Comparison of ENCODE assay signal across 8 mouse cellular contexts in the genomic region with DNA sequence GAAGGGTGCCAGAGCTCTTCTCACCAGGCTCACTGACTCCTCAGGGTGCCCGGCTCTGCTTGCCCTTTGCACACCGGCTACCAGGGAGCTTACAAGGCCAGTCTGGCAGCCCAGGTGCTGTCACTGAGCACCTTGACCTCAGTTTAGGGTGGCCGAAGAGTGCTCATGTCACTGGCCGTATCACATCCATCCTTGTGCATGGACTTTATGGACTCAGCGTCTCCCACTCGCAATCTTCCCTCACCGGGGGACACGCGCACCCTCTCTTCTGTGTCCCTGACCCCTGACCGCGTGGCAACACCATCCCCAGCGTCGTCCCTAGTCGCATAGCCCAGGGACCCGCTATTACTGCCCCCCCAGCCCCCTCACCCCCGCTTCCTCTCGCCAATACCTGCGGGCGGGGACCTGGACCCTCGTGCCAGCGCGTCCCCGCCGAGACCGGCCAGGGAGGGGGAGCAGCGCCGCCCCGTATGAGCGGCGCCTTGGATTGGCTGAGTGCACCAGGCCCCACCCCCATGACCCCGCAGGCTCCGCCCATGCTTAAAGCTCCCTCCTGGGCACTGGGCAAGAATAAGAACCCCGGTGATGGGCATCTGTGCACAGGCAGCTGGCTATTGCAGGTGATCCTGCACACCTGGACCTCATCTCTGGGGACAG. TPM values are rescaled to one million over a fixed set of nuclear protein-coding genes. Genes with fewer than 3 reads are reported as not detected.
A peak's percentile ranks its signal among the peaks of the same experiment; 100 is the strongest.
DNase-seq lines count a peak whose midpoint lies in the region; ATAC-seq and TF ChIP-seq lines count a peak whose summit lies in the region.
"Had no signal": no experiment of that assay in that cellular context is flagged by ENCODE, and none has a peak within 500 bp of the region (broad histone marks: within the 10 kb centered on the region; RNA-seq: fewer than 3 reads in every experiment).

No protein-coding gene starts in this region.

- H3K9ac ChIP-seq in forebrain, embryonic 14.5 days (ENCODE audit: low read length), result peak overlapping the region; percentile 71
- H3K9ac ChIP-seq in hindbrain, embryonic 12.5 days, result peak overlapping the region; percentile 64

- WGBS in forebrain, embryonic 14.5 days, result 10% methylated on average over 25 of the region's 33 CpGs
- 8% methylated on average over 33 of the region's 33 CpGs for WGBS in hindbrain, embryonic 12.5 days

- H3K4me2 ChIP-seq in forebrain, embryonic 14.5 days (ENCODE audit: low read length), result peak overlapping the region; percentile 83
- H3K4me2 ChIP-seq in hindbrain, embryonic 12.5 days (replicated peaks), result peak overlapping the region; percentile 84

- H3K27me3 ChIP-seq in Patski, result no peaks in the 10 kb centered on the region
- H3K27me3 ChIP-seq in forebrain, embryonic 14.5 days (replicated peaks; ENCODE audit: control insufficient read depth, insufficient read depth, low read length), result no peaks in the 10 kb centered on the region
- H3K27me3 ChIP-seq in hindbrain, embryonic 12.5 days, result peaks cover 8% of the 10 kb centered on the region

- in situ Hi-C loops in Patski (cut with MboI; ENCODE audit: low pct_unique_long_range_greater_than_20kb), result no loop called here

- no peak for TF ChIP-seq CTCF in Patski (IDR thresholded peaks at IDR 0.05)
- no peak for TF ChIP-seq CTCF in left cerebral cortex, adult 2 months (IDR thresholded peaks at IDR 0.05)

- H3K9me3 ChIP-seq in forebrain, embryonic 14.5 days (replicated peaks; ENCODE audit: control insufficient read depth, low read length), result no peaks in the 10 kb centered on the region
- no peaks in the 10 kb centered on the region for H3K9me3 ChIP-seq in hindbrain, embryonic 12.5 days (replicated peaks)

- DNase-seq in Patski (ENCODE audit: low read depth, low spot score), result no peak
- peak; percentile 72 for DNase-seq in forebrain, embryonic 14.5 days (ENCODE audit: low spot score)
- peak; percentile 80 to 81 for DNase-seq in left cerebral cortex, adult 2 months (ENCODE audit: extremely low spot score in 1 of 2, low spot score in 2 of 2)
- peak; percentile 79 for DNase-seq in lung, postnatal 36 days
- peak; percentile 86 to 88 for DNase-seq in right cerebral cortex, postnatal 10 days (ENCODE audit: low spot score in 2 of 2)

- POLR2A ChIA-PET in Patski (lab: Charles Lee), result interaction anchor here (0.7 to 1.0 kb wide), 2 partner anchors 12 to 15 kb away, joined by 3 read pairs; no protein-coding TSS in a partner anchor

- CTCF ChIA-PET in Patski (lab: Charles Lee), result interaction anchor here (1.0 to 2.0 kb wide), 6 partner anchors 12 to 17 kb away, joined by 3 to 17 read pairs (median 4); no protein-coding TSS in a partner anchor

- H3K27ac ChIP-seq in forebrain, embryonic 14.5 days (ENCODE audit: low read depth, low read length), result no peak overlapping the region
- H3K27ac ChIP-seq in hindbrain, embryonic 12.5 days, result no peak overlapping the region
- H3K27ac ChIP-seq in left cerebral cortex, adult 2 months, result peak overlapping the region; percentile 65

- intact Hi-C loops in left cerebral cortex, adult 2 months (cut with DNase I), result no loop called here

- H3K4me1 ChIP-seq in forebrain, embryonic 14.5 days (ENCODE audit: control insufficient read depth, insufficient read depth, low read length), result peaks cover 9% of the 10 kb centered on the region; the same call in 1 of the 2 replicates
- H3K4me1 ChIP-seq in hindbrain, embryonic 12.5 days, result peaks cover 45% of the 10 kb centered on the region

- H3K4me3 ChIP-seq in forebrain, embryonic 14.5 days (ENCODE audit: low read depth, low read length), result peak overlapping the region; percentile 44
- H3K4me3 ChIP-seq in hindbrain, embryonic 12.5 days, result peak overlapping the region; percentile 47
- peak overlapping the region; percentile 59 for H3K4me3 ChIP-seq in left cerebral cortex, adult 2 months

- ATAC-seq in Patski, result peak; percentile 71
- peak; percentile 77 for ATAC-seq in cerebellum, adult (ENCODE audit: insufficient number of reproducible peaks, low FRiP score, low TSS enrichment)
- peak; percentile 85 for ATAC-seq in forebrain, embryonic 14.5 days
- ATAC-seq in hindbrain, embryonic 12.5 days (ENCODE audit: low FRiP score), result peak; percentile 67

- H3K36me3 ChIP-seq in forebrain, embryonic 14.5 days (ENCODE audit: control insufficient read depth, insufficient read depth, low read length), result peaks cover 12% of the 10 kb centered on the region; the same call in 1 of the 2 replicates
- H3K36me3 ChIP-seq in hindbrain, embryonic 12.5 days, result peaks cover 18% of the 10 kb centered on the region

RNA-seq across cellular contexts. Expression of a gene that starts 6.4 kb away (rescaled TPM):
- 8.0 TPM for polyA plus RNA-seq in Patski (2021)
- polyA plus RNA-seq in forebrain, embryonic 14.5 days (2014; fragmentation: Nextera tagmentation; extraction: Ambion mirVana), result 7.3 and 11.3 TPM in 2 replicates
- polyA plus RNA-seq in hindbrain, embryonic 12.5 days (2016; fragmentation: Nextera tagmentation; extraction: Ambion mirVana), result 22.1 and 23.8 TPM in 2 replicates
- total RNA-seq in left cerebral cortex, adult 2 months (2021), result 10 to 100 TPM; 20.0 to 20.4 TPM

RNA-seq across cellular contexts. Expression of a gene that starts 17.1 kb away (rescaled TPM):
- polyA plus RNA-seq in Patski (2021), result 67.5 TPM
- 177 and 182 TPM in 2 replicates for polyA plus RNA-seq in forebrain, embryonic 14.5 days (2014; fragmentation: Nextera tagmentation; extraction: Ambion mirVana)
- 131 and 139 TPM in 2 replicates for polyA plus RNA-seq in hindbrain, embryonic 12.5 days (2016; fragmentation: Nextera tagmentation; extraction: Ambion mirVana)
- total RNA-seq in left cerebral cortex, adult 2 months (2021), result 10 to 100 TPM; 94.8 to 99.0 TPM

RNA-seq across cellular contexts. Expression of a gene that starts 17.1 kb away (rescaled TPM):
- polyA plus RNA-seq in Patski (2021), result 6.8 TPM
- 6.8 and 7.4 TPM in 2 replicates for polyA plus RNA-seq in forebrain, embryonic 14.5 days (2014; fragmentation: Nextera tagmentation; extraction: Ambion mirVana)
- 9.8 and 11.1 TPM in 2 replicates for polyA plus RNA-seq in hindbrain, embryonic 12.5 days (2016; fragmentation: Nextera tagmentation; extraction: Ambion mirVana)
- total RNA-seq in left cerebral cortex, adult 2 months (2021), result 10 to 100 TPM; 19.5 to 20.7 TPM

RNA-seq across cellular contexts. Expression of a gene that starts 35.9 kb away (rescaled TPM):
- polyA plus RNA-seq in Patski (2021), result 0.08 TPM
- polyA plus RNA-seq in forebrain, embryonic 14.5 days (2014; fragmentation: Nextera tagmentation; extraction: Ambion mirVana), result 0.60 and 0.89 TPM in 2 replicates
- polyA plus RNA-seq in hindbrain, embryonic 12.5 days (2016; fragmentation: Nextera tagmentation; extraction: Ambion mirVana), result 0.25 and 0.68 TPM in 2 replicates
- 10 to 100 TPM in 1 of 2 experiments, 1 to 10 TPM in 1; 9.9 to 10.3 TPM for total RNA-seq in left cerebral cortex, adult 2 months (2021)
- total RNA-seq: hematopoietic stem cell, adult 5-6 weeks had no signal

RNA-seq across cellular contexts. Expression of a gene that starts 40.5 kb away (rescaled TPM):
- 1,930 TPM for polyA plus RNA-seq in Patski (2021)
- polyA plus RNA-seq in forebrain, embryonic 14.5 days (2014; fragmentation: Nextera tagmentation; extraction: Ambion mirVana), result 2,846 and 4,258 TPM in 2 replicates
- 2,266 and 2,767 TPM in 2 replicates for polyA plus RNA-seq in hindbrain, embryonic 12.5 days (2016; fragmentation: Nextera tagmentation; extraction: Ambion mirVana)
- 100 to 1,000 TPM; 588 to 633 TPM for total RNA-seq in left cerebral cortex, adult 2 months (2021)
